Mouse (Mus musculus) megakaryocyte, embryonic 14.5 days (primary cell): ENCODE measurements at regions not wholly inside any gene's neighbourhood (a gene's known extent, or its start where the extent isn't known, plus 50 kb on each side); places are given as distances from the start of the nearest gene placed in this dataset.

Experiments
- H3K27me3 ChIP-seq: replicated peaks from 2 replicates; pipeline ENCODE3; 2012; ENCODE audit warnings: inconsistent platforms
- H3K36me3 ChIP-seq: replicated peaks from 2 replicates; pipeline ENCODE3; 2012; ENCODE audit warnings: low read length, inconsistent platforms, mixed read lengths
- H3K4me1 ChIP-seq: 2 replicates; pipeline ENCODE4 v1.6.1; 2012; ENCODE audit warnings: inconsistent platforms
- H3K4me3 ChIP-seq: replicated peaks from 2 replicates; pipeline ENCODE3; 2012; ENCODE audit warnings: moderate library complexity, mild to moderate bottlenecking, inconsistent platforms
- H3K9me3 ChIP-seq: 2 replicates; pipeline ENCODE4 v1.6.1; 2012; ENCODE audit warnings: inconsistent platforms
- FLI1 ChIP-seq: IDR thresholded peaks from 2 replicates; pipeline ENCODE4 v1.6.1; 2012; ENCODE audit warnings: low read length, inconsistent platforms, mixed read lengths
- GATA1 ChIP-seq: IDR thresholded peaks from 3 replicates; pipeline ENCODE4 v1.6.1; 2012; ENCODE audit warnings: mixed read lengths, low read length, inconsistent platforms, borderline replicate concordance

DNA sequence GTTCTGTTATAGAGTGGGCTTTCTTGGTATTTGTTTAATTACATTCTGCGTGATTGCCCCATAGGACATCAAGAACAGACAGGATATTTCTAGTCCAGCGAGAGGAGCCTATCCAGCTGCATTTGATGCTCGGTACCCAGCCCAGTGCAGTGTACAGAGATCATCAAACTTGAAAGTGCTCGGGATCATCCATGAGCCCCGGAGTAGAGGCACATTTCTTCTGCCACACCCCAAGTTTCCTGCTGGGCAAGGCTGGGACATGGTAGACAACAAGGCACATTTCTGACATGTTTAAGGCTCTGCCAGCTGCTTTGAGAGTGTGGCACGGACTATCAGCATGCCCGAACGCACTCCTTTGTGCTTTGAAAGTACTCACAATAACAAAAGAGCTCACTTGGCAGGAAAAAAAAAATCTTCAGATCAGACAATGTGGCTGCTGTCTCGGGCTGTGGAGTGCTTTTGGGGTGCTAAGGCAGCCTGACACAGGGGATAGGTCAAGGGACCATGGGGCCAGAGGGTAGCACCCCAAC lies 607.2 kb downstream of the Zfp706 start:
- no peaks in the 10 kb centered on the region for H3K36me3 ChIP-seq
- no peak for TF ChIP-seq GATA1
- TF ChIP-seq FLI1: no peak
- H3K4me1 ChIP-seq: peaks cover 10% of the 10 kb centered on the region; the same call in 1 of the 2 replicates
- H3K4me3 ChIP-seq: no peak overlapping the region
- H3K9me3 ChIP-seq: peaks cover 7% of the 10 kb centered on the region; the same call in 1 of the 2 replicates
- H3K27me3 ChIP-seq: peaks cover 53% of the 10 kb centered on the region

- Histone ChIP-seq H3K27me3 (peaks cover 53% of the 10 kb centered on the region), H3K4me3 (no peak overlapping the region), H3K36me3 (no peaks in the 10 kb centered on the region), H3K9me3 (peaks cover 11% of the 10 kb centered on the region), H3K4me1 (peaks cover 10% of the 10 kb centered on the region; the same call in 1 of the 2 replicates)
- no peak for TF ChIP-seq GATA1
- no peak for TF ChIP-seq FLI1
These were observed 608.1 kb downstream of the Zfp706 start for GRCm38 (mm10) chr15:36399355-36400012.

DNA sequence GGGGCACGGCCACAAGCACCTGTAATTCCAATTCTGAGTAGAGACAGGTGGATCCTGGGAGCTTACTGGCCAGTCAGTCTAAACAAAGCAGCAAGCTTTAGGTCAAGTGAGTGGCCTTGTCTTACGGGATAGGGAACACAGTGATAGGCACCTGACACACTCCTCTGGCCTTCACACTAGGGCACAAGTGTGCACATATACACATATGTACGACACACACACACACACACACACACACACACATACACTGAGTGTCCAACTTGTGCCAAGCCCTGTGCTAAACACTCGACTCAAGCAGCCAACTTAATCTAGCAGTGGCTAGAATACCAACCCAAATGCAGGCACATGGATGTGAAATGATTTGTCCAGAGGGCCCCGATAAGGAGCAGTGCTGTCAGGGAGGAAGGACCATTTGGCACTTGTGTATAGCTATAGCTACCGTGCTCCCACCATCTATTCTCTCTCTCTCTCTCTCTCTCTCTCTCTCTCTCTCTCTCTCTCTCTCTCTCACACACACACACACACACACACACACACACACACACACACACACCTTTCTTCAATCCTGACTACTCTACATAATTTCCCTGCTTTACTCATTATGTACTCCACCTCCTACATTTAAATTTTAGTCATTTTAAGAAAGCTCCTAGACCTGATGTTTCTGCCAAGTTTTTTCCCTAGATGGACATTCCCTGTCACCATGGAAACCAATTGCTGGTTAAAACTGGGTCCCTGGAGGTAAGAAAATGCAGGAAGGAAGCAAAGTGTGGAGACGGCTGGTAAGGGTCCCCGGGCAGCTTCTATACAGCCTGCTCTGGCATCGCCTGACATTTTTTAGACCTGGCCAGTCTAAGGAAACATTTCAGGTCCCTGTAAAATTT lies 609.2 kb downstream of the Zfp706 start:
- H3K4me1 ChIP-seq: peaks cover 10% of the 10 kb centered on the region; the same call in 1 of the 2 replicates
- no peaks in the 10 kb centered on the region for H3K36me3 ChIP-seq
- H3K9me3 ChIP-seq: peaks cover 17% of the 10 kb centered on the region
- no peak for TF ChIP-seq FLI1
- TF ChIP-seq GATA1: no peak
- peaks cover 54% of the 10 kb centered on the region for H3K27me3 ChIP-seq
- H3K4me3 ChIP-seq: no peak overlapping the region

DNA sequence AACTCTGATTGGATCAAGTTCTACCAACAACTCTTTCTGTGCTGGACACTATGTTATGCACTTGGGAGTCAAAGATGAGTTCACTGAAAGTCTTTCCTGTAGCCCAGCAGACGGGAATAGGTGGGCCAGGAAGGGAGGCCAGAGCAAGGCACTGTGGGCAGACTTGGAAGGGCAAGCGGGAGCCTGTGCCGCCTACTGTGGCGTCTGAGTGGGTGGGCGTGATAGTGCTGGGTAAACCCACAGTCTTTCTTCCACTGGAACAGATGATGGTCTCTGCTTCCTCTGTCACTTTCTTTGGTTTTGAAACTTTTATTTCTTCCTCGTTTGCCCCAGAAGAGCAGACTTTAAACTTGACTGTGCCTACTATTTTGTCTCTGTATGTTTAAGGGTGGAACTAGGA lies 610.8 kb downstream of the Zfp706 start:
- H3K27me3 ChIP-seq: peaks cover 43% of the 10 kb centered on the region
- peaks cover 12% of the 10 kb centered on the region for H3K9me3 ChIP-seq
- no peak overlapping the region for H3K4me3 ChIP-seq
- no peaks in the 10 kb centered on the region for H3K36me3 ChIP-seq
- TF ChIP-seq GATA1: no peak
- no peak for TF ChIP-seq FLI1
- peaks cover 10% of the 10 kb centered on the region; the same call in 1 of the 2 replicates for H3K4me1 ChIP-seq

DNA sequence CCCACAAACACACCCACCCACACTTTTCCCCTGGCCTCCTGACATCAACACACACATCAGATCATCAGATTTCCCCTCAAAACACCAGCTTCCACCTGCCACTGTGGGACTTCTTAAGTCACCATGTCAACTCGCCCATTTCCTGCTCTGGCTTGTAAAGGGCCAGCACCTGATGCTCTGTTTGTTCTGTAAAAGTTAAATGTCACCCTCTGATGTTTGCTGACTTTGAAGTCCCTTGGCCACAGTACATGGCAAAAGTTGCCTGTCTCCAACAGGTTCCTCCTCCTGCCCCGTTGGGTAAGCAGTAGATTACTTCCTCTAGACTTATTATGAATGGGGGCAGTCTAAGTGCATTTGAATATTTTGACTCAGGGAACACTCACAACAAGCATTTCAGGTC lies 611.3 kb downstream of the Zfp706 start:
- peaks cover 41% of the 10 kb centered on the region for H3K27me3 ChIP-seq
- no peaks in the 10 kb centered on the region for H3K36me3 ChIP-seq
- TF ChIP-seq FLI1 (no peak), GATA1 (no peak)
- H3K4me3 ChIP-seq: no peak overlapping the region
- H3K9me3 ChIP-seq: peaks cover 12% of the 10 kb centered on the region
- H3K4me1 ChIP-seq: peaks cover 10% of the 10 kb centered on the region; the same call in 1 of the 2 replicates

- H3K4me3 ChIP-seq: no peak overlapping the region
- H3K4me1 ChIP-seq: peaks cover 10% of the 10 kb centered on the region; the same call in 1 of the 2 replicates
- no peaks in the 10 kb centered on the region for H3K36me3 ChIP-seq
- no peak for TF ChIP-seq GATA1
- no peak for TF ChIP-seq FLI1
- peaks cover 40% of the 10 kb centered on the region for H3K27me3 ChIP-seq
- H3K9me3 ChIP-seq: peaks cover 12% of the 10 kb centered on the region
These were observed 611.9 kb downstream of the Zfp706 start for GRCm38 (mm10) chr15:36395672-36396050.

- peaks cover 40% of the 10 kb centered on the region for H3K27me3 ChIP-seq
- TF ChIP-seq GATA1 (no peak), FLI1 (no peak)
- H3K4me1 ChIP-seq: peaks cover 10% of the 10 kb centered on the region; the same call in 1 of the 2 replicates
These were observed 612.5 kb downstream of the Zfp706 start for GRCm38 (mm10) chr15:36394914-36395671.

GRCm38 (mm10) chr15:36389775-36390174 lies 617.8 kb downstream of the Zfp706 start:
- Histone ChIP-seq H3K4me3 (no peak overlapping the region), H3K36me3 (no peaks in the 10 kb centered on the region), H3K9me3 (peaks cover 10% of the 10 kb centered on the region), H3K27me3 (peaks cover 9% of the 10 kb centered on the region), H3K4me1 (no peaks in the 10 kb centered on the region)
- TF ChIP-seq FLI1: no peak
- no peak for TF ChIP-seq GATA1

More at GRCm38 (mm10) chr15:36394914-36395671, 612.5 kb downstream of the Zfp706 start:
- Histone ChIP-seq H3K4me3 (no peak overlapping the region), H3K9me3 (peaks cover 12% of the 10 kb centered on the region), H3K36me3 (no peaks in the 10 kb centered on the region)

DNA sequence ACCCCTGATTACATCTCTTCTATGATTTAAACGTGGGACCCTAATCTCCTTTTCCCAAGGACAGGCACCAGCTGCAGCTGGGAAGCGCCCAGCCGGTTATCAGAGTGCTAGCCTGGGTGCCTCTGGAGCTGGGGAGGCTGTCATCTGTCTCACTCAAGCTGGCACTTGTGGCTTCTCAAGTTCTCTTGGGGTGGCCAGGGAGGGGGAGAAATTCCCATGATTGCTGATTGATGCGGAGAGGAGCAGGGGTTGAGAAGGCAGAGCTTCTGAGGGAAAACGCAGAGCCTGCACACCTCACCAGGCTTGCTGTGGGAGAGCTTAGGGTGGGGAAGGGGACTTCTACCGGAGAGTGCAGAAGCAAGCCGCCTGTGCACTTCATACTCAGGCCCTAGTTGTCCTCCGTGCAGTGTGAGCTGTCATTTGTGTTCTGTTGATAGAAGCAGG lies 626.3 kb downstream of the Zfp706 start:
- Histone ChIP-seq H3K36me3 (no peaks in the 10 kb centered on the region), H3K4me1 (peaks cover 8% of the 10 kb centered on the region), H3K9me3 (peaks cover 33% of the 10 kb centered on the region), H3K4me3 (no peak overlapping the region), H3K27me3 (peaks cover 50% of the 10 kb centered on the region)
- TF ChIP-seq GATA1 (no peak), FLI1 (no peak)
